Mouse (Mus musculus) cerebellum, adult 2 months (tissue): ENCODE data around the gene Dennd1c.

Experiments used
- CTCF ChIP-seq: fragments of 200-500 bp; IDR thresholded peaks from 2 replicates; pipeline ENCODE4 v1.5.1; 2011; ENCODE audit warnings: low read depth, mild to moderate bottlenecking, control low read depth, low read length, moderate library complexity, borderline replicate concordance; ENCODE audit not compliant: insufficient read depth
- POLR2A ChIP-seq: fragments of 200-500 bp; IDR thresholded peaks from 2 replicates; pipeline ENCODE4 v1.6.1; 2011; ENCODE audit warnings: low read length, control low read depth, borderline replicate concordance; ENCODE audit not compliant: insufficient read depth

GRCm38 (mm10) chr17:57056246-57056645, 22.1 kb downstream of the Dennd1c start:
- TF ChIP-seq CTCF (no peak), POLR2A (no peak)
